Mouse (Mus musculus) hindbrain, embryonic 10.5 days (tissue): ENCODE measurements around the gene Wnt5b. TPM values are rescaled to one million over a fixed set of nuclear protein-coding genes. Genes with fewer than 3 reads are reported as not detected.
A peak's percentile ranks its signal among the peaks of the same experiment; 100 is the strongest.

Experiments
- DNase-seq: peaks from one replicate; pipeline ENCODE4 v3.0.0-alpha.2; 2017; ENCODE audit warnings: low spot score
- H3K27ac ChIP-seq: fragments of 300-500 bp; sonication (generic); 2 replicates; pipeline ENCODE4 v1.5.1; 2016; ENCODE audit warnings: mild to moderate bottlenecking, moderate library complexity
- H3K27me3 ChIP-seq: fragments of 300-500 bp; sonication (generic); 2 replicates; pipeline ENCODE4 v1.6.1; 2016; ENCODE audit warnings: mild to moderate bottlenecking; ENCODE audit not compliant: poor library complexity, insufficient read depth, severe bottlenecking
- H3K36me3 ChIP-seq: fragments of 300-500 bp; sonication (generic); 2 replicates; pipeline ENCODE4 v1.6.1; 2016; ENCODE audit warnings: mild to moderate bottlenecking, moderate library complexity
- H3K4me1 ChIP-seq: fragments of 300-500 bp; sonication (generic); replicated peaks from 2 replicates; pipeline ENCODE4 v1.6.1; 2016; ENCODE audit warnings: mild to moderate bottlenecking
- H3K4me3 ChIP-seq: fragments of 300-500 bp; sonication (generic); 2 replicates; pipeline ENCODE4 v1.5.1; 2016; ENCODE audit warnings: mild to moderate bottlenecking, moderate library complexity
- H3K9me3 ChIP-seq: fragments of 300-500 bp; sonication (generic); 2 replicates; pipeline ENCODE4 v1.6.1; 2016; ENCODE audit warnings: mild to moderate bottlenecking, moderate library complexity
- WGBS: fragments of 180-500 bp; shearing (Covaris S2); methylation state at CpG from one replicate; pipeline ENCODE4 v1.1.7; 2016; 5-methylcytosine and 5-hydroxymethylcytosine counted together
- polyA plus RNA-seq: library from polyadenylated mRNA; unstranded; fragments of >200 nt; fragmentation: Nextera tagmentation; extraction: Ambion mirVana; gene quantifications from 2 replicates; pipeline ENCODE4 v1.2.1, GENCODE M21; 2016

The Wnt5b gene
- polyA plus RNA-seq, 1 experiment from 2014 or later: 7.9 TPM

- H3K9me3 ChIP-seq: no peaks in the 10 kb centered on the region
- peaks cover 14% of the 10 kb centered on the region for H3K36me3 ChIP-seq
- WGBS: 50% methylated on average over 8 of the region's 8 CpGs
- peaks cover 20% of the 10 kb centered on the region for H3K4me1 ChIP-seq
- no peak overlapping the region for H3K4me3 ChIP-seq
- peak overlapping the region; percentile 70 for H3K27ac ChIP-seq
- no peaks in the 10 kb centered on the region for H3K27me3 ChIP-seq
- peak; percentile 20 for DNase-seq
Observed at GRCm38 (mm10) chr6:119437894-119438761, 106.0 kb downstream of the Wnt5b start.

DNA sequence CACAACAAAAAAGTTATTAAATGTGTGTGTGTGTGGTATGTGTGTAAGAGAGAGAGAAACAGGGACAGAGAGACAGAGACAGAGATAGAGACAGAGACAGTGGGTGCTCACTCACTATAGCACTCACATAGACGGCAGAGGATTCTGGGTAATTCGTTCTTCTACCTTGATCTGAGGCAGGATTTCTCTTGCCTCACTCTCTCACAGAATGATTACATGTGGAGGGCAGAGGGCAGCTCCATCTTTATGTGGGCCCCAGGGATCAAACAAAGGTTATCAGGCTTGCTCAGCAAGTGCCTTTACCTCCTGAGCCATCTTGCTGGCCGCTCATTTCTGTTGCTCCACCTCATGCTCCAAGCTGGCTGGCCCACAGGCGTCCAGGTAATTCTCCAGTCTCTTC lies 109.8 kb downstream of the Wnt5b start:
- DNase-seq: no peak
- no peak overlapping the region for H3K27ac ChIP-seq
- no peaks in the 10 kb centered on the region for H3K9me3 ChIP-seq
- no peak overlapping the region for H3K4me3 ChIP-seq
- WGBS: 86% methylated on average over 4 of the region's 4 CpGs
- peaks cover 16% of the 10 kb centered on the region for H3K4me1 ChIP-seq
- no peaks in the 10 kb centered on the region for H3K27me3 ChIP-seq
- peaks cover 8% of the 10 kb centered on the region for H3K36me3 ChIP-seq

- no peaks in the 10 kb centered on the region for H3K27me3 ChIP-seq
- no peak overlapping the region for H3K4me3 ChIP-seq
- H3K9me3 ChIP-seq: no peaks in the 10 kb centered on the region
- WGBS: 86% methylated on average over 6 of the region's 6 CpGs
- no peaks in the 10 kb centered on the region for H3K4me1 ChIP-seq
- DNase-seq: no peak
- H3K27ac ChIP-seq: no peak overlapping the region
- peaks cover 16% of the 10 kb centered on the region for H3K36me3 ChIP-seq
Observed at GRCm38 (mm10) chr6:119431751-119432324, 112.3 kb downstream of the Wnt5b start.

- Histone ChIP-seq H3K36me3 (peaks cover 16% of the 10 kb centered on the region), H3K27me3 (no peaks in the 10 kb centered on the region), H3K4me3 (no peak overlapping the region), H3K27ac (no peak overlapping the region), H3K9me3 (no peaks in the 10 kb centered on the region), H3K4me1 (no peaks in the 10 kb centered on the region)
- WGBS: 45% methylated on average over 2 of the region's 2 CpGs
- peak; percentile 23 for DNase-seq
Observed at GRCm38 (mm10) chr6:119430508-119430907, 113.6 kb downstream of the Wnt5b start.

DNA sequence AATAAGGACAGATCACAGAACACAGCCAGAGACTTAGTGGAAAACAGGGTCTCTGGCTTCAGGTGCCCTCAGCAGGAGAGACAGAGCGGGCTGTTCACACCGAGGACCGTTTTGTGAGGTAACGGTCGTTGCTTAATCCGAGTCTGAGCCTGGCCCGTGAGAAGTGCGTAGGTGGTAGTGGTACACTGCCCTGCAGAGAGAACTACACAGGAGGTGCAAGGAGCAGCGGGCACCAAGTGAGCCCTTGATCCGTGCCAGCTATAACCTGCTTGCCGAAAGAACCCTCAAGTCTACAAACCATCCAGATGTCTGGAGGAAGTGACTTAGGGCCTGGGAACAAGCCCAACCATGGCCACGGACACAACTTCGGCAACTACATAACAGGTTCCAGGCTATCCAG lies 114.8 kb downstream of the Wnt5b start:
- WGBS: 97% methylated on average over 13 of the region's 13 CpGs
- H3K27ac ChIP-seq: no peak overlapping the region
- peaks cover 16% of the 10 kb centered on the region for H3K36me3 ChIP-seq

GRCm38 (mm10) chr6:119428611-119429010 lies 115.5 kb downstream of the Wnt5b start:
- no peak overlapping the region for H3K4me3 ChIP-seq
- H3K9me3 ChIP-seq: no peaks in the 10 kb centered on the region
- no peaks in the 10 kb centered on the region for H3K27me3 ChIP-seq
- no peak for DNase-seq
- no peak overlapping the region for H3K27ac ChIP-seq
- peaks cover 14% of the 10 kb centered on the region for H3K36me3 ChIP-seq
- 86% methylated on average over 3 of the region's 3 CpGs for WGBS
- H3K4me1 ChIP-seq: no peaks in the 10 kb centered on the region

More for the DNA sequence above, 114.8 kb downstream of the Wnt5b start:
- H3K9me3 ChIP-seq: no peaks in the 10 kb centered on the region
- H3K4me3 ChIP-seq: no peak overlapping the region
- no peak for DNase-seq
- H3K27me3 ChIP-seq: no peaks in the 10 kb centered on the region
- H3K4me1 ChIP-seq: no peaks in the 10 kb centered on the region

DNA sequence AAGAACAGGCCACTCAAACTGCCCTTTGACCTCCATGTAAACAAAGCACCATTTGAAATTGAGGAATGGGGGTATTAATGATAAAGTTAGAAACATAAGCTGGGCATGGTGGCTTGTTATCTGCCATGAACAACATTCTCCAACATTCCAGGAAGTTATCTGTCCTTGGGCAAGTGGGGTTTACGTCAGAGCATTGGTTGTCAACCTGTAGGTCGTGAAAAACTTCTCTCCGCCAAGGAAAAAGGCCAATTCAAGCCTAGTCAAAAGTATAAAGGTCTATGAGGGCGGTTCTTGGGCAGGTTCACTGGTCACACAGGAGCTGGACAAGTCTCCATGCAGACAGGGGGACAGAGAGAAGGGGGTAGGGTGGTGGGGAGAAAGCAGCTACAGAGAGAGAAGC lies 123.1 kb downstream of the Wnt5b start:
- Histone ChIP-seq H3K36me3 (no peaks in the 10 kb centered on the region), H3K4me3 (no peak overlapping the region), H3K4me1 (peaks cover 36% of the 10 kb centered on the region), H3K9me3 (no peaks in the 10 kb centered on the region), H3K27me3 (peaks cover 7% of the 10 kb centered on the region; the same call in 1 of the 2 replicates), H3K27ac (no peak overlapping the region)
- WGBS: 87% methylated on average over 4 of the region's 4 CpGs
- no peak for DNase-seq

DNA sequence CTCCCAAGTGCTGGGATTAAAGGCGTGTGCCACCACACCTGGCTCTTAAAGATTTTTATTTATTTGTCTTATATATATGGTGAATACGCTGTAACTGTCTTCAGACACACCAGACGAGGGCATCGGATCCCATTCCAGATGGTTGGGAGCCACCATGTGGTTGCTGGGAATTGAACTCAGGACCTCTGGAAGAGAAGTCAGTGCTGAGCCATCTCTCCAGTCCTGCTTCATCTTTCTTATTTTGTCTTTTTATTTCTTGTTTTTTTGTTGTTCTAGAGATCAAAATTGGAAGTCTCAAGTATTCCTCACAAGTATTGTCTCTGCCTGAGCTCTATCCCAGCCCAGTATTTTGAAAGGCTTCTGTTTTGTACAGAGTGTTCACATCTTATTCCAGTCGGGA lies 123.8 kb downstream of the Wnt5b start:
- Histone ChIP-seq H3K27me3 (peaks cover 7% of the 10 kb centered on the region; the same call in 1 of the 2 replicates), H3K4me3 (no peak overlapping the region)
- 93% methylated on average over 5 of the region's 5 CpGs for whole genome bisulfite sequencing

DNA sequence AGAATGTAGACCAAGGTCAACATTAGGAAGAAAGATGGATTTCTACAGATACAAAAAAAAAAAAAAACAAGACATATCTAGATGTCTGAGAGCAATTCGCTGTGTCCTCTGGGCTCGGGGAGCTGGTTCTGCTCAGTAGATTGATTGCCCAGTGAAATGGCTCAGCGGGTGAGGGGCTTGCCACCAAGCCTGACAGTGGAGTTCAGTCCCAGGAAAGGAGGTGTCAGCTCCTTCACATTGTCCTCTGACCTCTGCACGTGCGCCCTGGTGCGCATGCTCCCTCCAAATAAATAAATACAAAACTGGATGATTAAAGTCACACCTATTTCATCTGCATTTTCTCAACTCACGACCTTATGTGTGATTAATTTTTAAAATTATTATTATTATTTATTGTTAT lies 124.7 kb downstream of the Wnt5b start:
- Histone ChIP-seq H3K27ac (peak overlapping the region; percentile 85), H3K4me1 (peaks cover 36% of the 10 kb centered on the region), H3K4me3 (no peak overlapping the region), H3K27me3 (peaks cover 10% of the 10 kb centered on the region), H3K9me3 (no peaks in the 10 kb centered on the region), H3K36me3 (no peaks in the 10 kb centered on the region)
- peak; percentile 24 for DNase-seq
- 25% methylated on average over 7 of the region's 7 CpGs for WGBS

More for the DNA sequence above, 123.8 kb downstream of the Wnt5b start:
- Histone ChIP-seq H3K27ac (no peak overlapping the region), H3K9me3 (no peaks in the 10 kb centered on the region), H3K4me1 (peaks cover 36% of the 10 kb centered on the region), H3K36me3 (no peaks in the 10 kb centered on the region)
- DNase-seq: no peak

DNA sequence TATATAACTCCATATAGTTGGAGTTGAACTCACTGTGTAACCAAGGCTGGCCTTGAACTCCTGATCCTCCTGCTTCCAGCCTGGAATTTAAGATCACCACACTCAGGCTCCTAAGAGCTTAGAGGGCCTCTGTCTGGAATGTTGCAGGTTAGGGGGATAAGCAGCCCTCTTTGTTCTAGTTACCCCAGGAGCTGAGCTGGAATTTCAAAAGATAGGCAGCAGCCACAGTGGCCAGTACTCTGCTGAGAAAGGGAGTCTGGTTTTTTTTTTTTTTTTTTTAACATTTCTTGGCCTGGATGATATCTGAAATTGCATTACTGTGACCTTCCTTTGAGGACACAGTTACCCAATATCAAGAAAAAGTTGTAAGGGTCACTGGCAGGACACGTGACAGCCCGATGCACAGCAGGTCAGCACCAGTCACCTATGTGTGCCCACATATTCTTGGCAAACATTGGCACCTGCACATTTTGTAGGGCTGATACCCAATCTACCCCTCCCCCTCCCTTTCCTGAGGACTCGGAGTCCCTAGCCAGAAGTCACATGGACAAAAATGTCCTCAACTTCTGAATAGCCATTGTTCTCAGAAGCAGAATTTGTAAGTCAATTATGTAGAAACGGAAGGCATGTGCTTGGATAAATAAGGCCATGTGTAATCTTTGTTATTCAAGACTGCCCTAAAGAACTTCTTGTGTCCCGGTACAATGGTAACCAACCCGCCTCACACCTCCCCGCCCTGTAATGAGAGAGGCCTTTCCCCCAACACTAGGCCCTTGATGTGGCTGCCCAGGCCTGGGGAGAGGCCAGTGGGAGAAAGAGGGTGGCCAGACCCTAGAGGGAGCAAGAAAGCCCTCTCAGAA lies 125.5 kb downstream of the Wnt5b start:
- H3K27me3 ChIP-seq: peaks cover 12% of the 10 kb centered on the region
- WGBS: 13% methylated on average over 7 of the region's 7 CpGs
- H3K4me3 ChIP-seq: no peak overlapping the region

GRCm38 (mm10) chr6:119417821-119418220 lies 126.3 kb downstream of the Wnt5b start:
- Histone ChIP-seq H3K4me1 (peaks cover 36% of the 10 kb centered on the region), H3K27ac (peak overlapping the region; percentile 85), H3K9me3 (no peaks in the 10 kb centered on the region), H3K4me3 (peak overlapping the region; percentile 34; the same call in 1 of the 2 replicates), H3K27me3 (peaks cover 12% of the 10 kb centered on the region), H3K36me3 (no peaks in the 10 kb centered on the region)
- WGBS: 48% methylated on average over 7 of the region's 7 CpGs
- no peak for DNase-seq

More for the DNA sequence above, 125.5 kb downstream of the Wnt5b start:
- H3K27ac ChIP-seq: peak overlapping the region; percentile 85
- no peaks in the 10 kb centered on the region for H3K9me3 ChIP-seq
- H3K36me3 ChIP-seq: no peaks in the 10 kb centered on the region
- peaks cover 36% of the 10 kb centered on the region for H3K4me1 ChIP-seq
- peak; percentile 63 for DNase-seq

DNA sequence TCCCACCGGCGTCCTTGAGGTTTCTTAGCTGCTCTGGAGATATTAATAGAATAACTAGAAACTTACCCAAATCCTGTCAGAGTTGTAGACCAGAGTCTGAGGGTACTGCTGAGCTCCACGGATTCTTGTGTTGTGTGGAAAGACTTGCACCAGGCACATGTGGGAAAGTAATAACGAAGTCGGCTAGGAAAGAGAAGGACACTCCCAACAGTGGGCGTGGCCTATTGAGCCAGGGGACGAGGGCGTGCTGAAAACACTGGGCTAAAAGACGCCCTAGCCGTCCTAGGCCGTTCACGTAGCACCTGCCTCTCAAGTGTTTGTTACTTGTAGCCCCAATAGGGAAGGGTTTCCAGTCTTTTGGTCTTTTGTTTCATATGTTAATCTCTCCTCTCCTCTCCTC lies 126.8 kb downstream of the Wnt5b start, which contains the start of gene Adipor2:
Adipor2 (minus strand) TSS at position 351 of the 400 bp plus-strand sequence.
- H3K4me1 ChIP-seq: peaks cover 32% of the 10 kb centered on the region
- 5% methylated on average over 12 of the region's 12 CpGs for WGBS
- H3K4me3 ChIP-seq: peak within 1 kb of the TSS; percentile 34
- peak within 1 kb of the TSS; percentile 85 for H3K27ac ChIP-seq
- no peaks in the 10 kb centered on the region for H3K36me3 ChIP-seq
- peaks cover 12% of the 10 kb centered on the region for H3K27me3 ChIP-seq
- no peaks in the 10 kb centered on the region for H3K9me3 ChIP-seq
- peak; percentile 63 for DNase-seq
